Mouse (Mus musculus) neural tube, embryonic 11.5 days (tissue): ENCODE results near the gene Pgc. TPM values are rescaled to one million over a fixed set of nuclear protein-coding genes. Genes with fewer than 3 reads are reported as not detected.

ENCODE experiments used
- ATAC-seq: fragments of 200-750 bp; cut with Nextera tagmentation; 2 replicates; pipeline ENCODE4 v1.8.0; 2017; ENCODE audit warnings: moderate number of reproducible peaks, mild to moderate bottlenecking, moderate TSS enrichment, moderate library complexity; ENCODE audit not compliant: insufficient read depth, low FRiP score, low TSS enrichment
- DNase-seq: peaks from one replicate; pipeline ENCODE4 v3.0.0-alpha.2; 2015; ENCODE audit warnings: low spot score
- H3K27ac ChIP-seq: fragments of 300-500 bp; sonication (generic); 2 replicates; pipeline ENCODE4 v1.5.1; 2014; ENCODE audit warnings: low read depth, mild to moderate bottlenecking, low read length
- H3K27me3 ChIP-seq: fragments of 300-500 bp; sonication (generic); 2 replicates; pipeline ENCODE4 v1.6.1; 2014; ENCODE audit warnings: mild to moderate bottlenecking, low read length, mixed read lengths; ENCODE audit not compliant: control insufficient read depth, insufficient read depth
- H3K36me3 ChIP-seq: fragments of 300-500 bp; sonication (generic); 2 replicates; pipeline ENCODE4 v1.6.1; 2014; ENCODE audit warnings: mild to moderate bottlenecking, low read length, moderate library complexity, mixed read lengths; ENCODE audit not compliant: control insufficient read depth, insufficient read depth
- H3K4me1 ChIP-seq: fragments of 300-500 bp; sonication (generic); 2 replicates; pipeline ENCODE4 v1.6.1; 2014; ENCODE audit warnings: low read length, mixed read lengths; ENCODE audit not compliant: control insufficient read depth, insufficient read depth
- H3K4me2 ChIP-seq: fragments of 300-500 bp; sonication (generic); 2 replicates; pipeline ENCODE4 v1.6.1; 2014; ENCODE audit warnings: low read depth, mild to moderate bottlenecking, moderate library complexity
- H3K4me3 ChIP-seq: fragments of 300-500 bp; sonication (generic); 2 replicates; pipeline ENCODE4 v1.5.1; 2014; ENCODE audit warnings: low read depth, low read length
- H3K9ac ChIP-seq: fragments of 300-500 bp; sonication (generic); 2 replicates; pipeline ENCODE4 v1.6.1; 2014; ENCODE audit warnings: mild to moderate bottlenecking, low read length
- H3K9me3 ChIP-seq: fragments of 300-500 bp; sonication (generic); 2 replicates; pipeline ENCODE4 v1.6.1; 2016; ENCODE audit warnings: low read length; ENCODE audit not compliant: control insufficient read depth
- WGBS: fragments of 180-500 bp; shearing (Covaris S2); extraction: QIAGEN DNeasy Blood & Tissue Kit; methylation state at CpG from one replicate; pipeline ENCODE4 v1.1.7; 2014; 5-methylcytosine and 5-hydroxymethylcytosine counted together
- polyA plus RNA-seq: library from polyadenylated mRNA; unstranded; fragments of >200 nt; fragmentation: Nextera tagmentation; extraction: Ambion mirVana; gene quantifications from 2 replicates; pipeline ENCODE4 v1.2.1, GENCODE M21; 2014

Gene Pgc
- polyA plus RNA-seq, 1 experiment from 2014 or later = not detected

DNA sequence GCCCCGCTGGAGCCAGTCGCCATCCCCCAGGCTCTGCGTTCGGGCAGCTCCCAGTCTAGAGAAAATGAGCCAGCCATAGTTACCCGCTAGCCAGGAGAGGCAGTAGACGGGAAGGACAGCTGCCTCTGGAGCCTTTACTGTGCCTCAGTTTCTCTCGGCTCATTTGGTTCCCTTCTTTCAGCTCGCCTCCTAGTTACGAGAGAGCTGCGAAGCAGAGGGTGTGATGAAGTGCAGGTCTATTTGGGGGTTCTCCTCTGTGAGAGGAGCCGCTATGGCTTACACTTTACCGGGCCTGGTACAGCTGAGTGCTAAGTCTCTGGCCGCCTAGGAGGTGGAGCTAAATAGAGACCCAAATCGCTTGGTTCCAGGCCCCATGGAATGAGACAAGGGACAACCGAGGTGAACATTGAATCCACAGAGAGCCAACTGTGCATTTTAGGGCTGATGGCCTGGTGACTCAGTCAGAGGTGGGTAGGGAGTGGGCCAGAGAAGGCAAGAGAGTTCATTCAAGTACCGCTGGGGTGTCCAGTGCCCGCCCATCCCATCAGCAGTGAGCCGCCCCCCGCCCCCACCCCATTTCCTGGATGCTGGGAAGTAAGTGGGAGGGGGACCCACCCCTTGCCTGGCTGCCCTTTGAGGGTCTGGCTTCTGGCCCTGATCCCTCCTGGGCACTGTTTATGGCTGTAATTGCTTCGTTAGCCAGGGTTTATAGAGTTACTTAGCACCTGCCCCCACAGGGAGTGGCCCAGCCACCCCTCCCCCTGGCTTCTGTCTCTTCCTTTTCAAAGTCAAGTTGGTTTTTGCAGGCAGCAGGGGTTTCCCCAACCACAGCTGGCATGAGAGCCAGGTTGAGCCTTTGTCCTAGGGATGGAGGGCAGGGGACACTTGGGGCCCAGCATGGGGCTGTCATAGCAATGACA is 12.5 kb downstream of the Pgc start:
- Histone ChIP-seq H3K4me3 (peak overlapping the region; percentile 53), H3K4me1 (peaks cover 18% of the 10 kb centered on the region), H3K27me3 (peaks cover 23% of the 10 kb centered on the region), H3K9me3 (no peaks in the 10 kb centered on the region), H3K27ac (no peak overlapping the region), H3K36me3 (no peaks in the 10 kb centered on the region), H3K4me2 (peak overlapping the region; percentile 97), H3K9ac (peak overlapping the region; percentile 44; the same call in 1 of the 2 replicates)
- WGBS = 3% methylated on average over 20 of the region's 20 CpGs
- ATAC-seq (no peak), DNase-seq (peak; percentile 36)

DNA sequence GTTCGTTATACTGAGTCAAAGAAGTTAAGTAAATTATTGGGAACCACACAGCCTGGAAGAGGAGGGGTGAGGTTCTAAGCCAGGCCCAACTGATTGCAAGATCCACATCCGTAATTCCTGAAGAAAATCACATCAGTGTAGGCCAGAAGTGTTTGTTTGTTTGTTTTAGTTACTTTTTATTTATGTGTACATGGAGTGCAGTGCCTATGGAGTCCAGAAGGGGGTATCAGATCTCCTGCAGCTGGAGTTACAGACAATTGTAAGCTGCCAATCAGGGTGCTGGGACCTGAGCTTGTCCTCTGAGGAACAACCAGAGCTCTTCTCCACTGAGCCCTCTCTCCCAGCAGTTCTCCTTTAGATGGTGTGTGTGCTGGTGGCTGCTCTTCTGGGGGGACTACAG is 13.5 kb downstream of the Pgc start:
- no peak overlapping the region for H3K9ac ChIP-seq
- H3K4me3 ChIP-seq = no peak overlapping the region
- H3K9me3 ChIP-seq = no peaks in the 10 kb centered on the region
- peaks cover 18% of the 10 kb centered on the region for H3K4me1 ChIP-seq
- WGBS = 50% methylated on average over 2 of the region's 2 CpGs
- ATAC-seq (no peak), DNase-seq (no peak)
- no peaks in the 10 kb centered on the region for H3K36me3 ChIP-seq
- peaks cover 23% of the 10 kb centered on the region for H3K27me3 ChIP-seq
- H3K27ac ChIP-seq = no peak overlapping the region
- no peak overlapping the region for H3K4me2 ChIP-seq

DNA sequence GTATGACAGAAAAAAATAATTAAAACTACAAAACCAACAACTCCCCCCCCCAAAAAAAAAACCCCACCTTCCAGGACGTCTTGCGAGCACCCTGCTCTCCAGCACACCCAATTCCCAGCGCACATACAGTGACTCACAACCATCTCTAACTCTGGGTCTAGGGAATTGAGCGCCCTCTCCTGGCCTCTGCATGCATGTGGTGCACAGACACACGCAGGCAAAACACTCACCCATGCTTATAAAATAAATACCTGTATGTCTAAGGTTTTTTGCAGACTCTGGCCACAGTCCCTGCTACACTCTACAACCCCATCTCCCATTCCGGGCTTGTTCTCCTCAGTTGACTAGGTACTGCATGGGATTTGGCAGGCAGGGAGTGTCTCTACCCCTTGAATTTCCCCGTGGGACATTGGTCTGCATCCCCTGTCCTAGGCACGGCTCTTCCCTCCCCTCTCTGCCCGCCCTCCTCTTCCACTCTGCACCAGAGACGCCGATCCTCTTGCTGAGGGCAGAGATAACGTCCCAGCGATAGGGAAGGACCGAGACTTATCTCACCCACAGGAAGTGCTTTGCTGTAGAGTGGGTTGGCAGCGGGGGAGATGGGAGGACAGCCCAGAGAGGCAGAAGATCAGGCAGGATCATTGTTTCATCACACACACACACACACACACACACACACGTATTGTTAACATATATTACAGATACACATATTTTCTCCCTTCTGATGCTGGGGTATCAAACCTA is 16.5 kb downstream of the Pgc start:
- WGBS = 45% methylated on average over 16 of the region's 16 CpGs
- H3K9me3 ChIP-seq = no peaks in the 10 kb centered on the region
- peaks cover 14% of the 10 kb centered on the region for H3K27me3 ChIP-seq
- no peak overlapping the region for H3K4me3 ChIP-seq
- H3K9ac ChIP-seq = no peak overlapping the region
- H3K4me1 ChIP-seq = peaks cover 9% of the 10 kb centered on the region; the same call in 1 of the 2 replicates
- H3K27ac ChIP-seq = no peak overlapping the region
- no peak for DNase-seq
- H3K4me2 ChIP-seq = no peak overlapping the region
- ATAC-seq = no peak
- H3K36me3 ChIP-seq = no peaks in the 10 kb centered on the region

DNA sequence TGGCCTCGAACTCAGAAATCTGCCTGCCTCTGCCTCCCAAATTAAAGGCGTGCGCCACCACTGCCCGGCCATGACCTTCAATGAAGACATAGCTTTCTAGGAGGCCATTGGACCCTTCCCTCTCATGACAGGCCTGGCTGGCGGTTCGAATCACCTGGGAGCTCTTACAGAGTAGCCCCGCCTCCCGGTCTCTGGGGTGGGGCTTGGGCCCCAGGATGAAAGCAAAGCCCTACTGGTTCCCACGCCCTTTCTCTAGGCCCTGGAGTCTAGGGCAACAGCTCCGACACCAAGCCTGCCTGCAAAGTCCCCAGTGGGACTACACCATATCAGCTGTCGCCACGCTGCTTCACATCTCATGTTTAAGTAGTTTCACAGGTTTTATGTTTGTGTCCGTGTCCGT is 17.4 kb downstream of the Pgc start:
- H3K9me3 ChIP-seq = no peaks in the 10 kb centered on the region
- no peak overlapping the region for H3K27ac ChIP-seq
- no peak overlapping the region for H3K9ac ChIP-seq
- ATAC-seq (no peak), DNase-seq (no peak)
- peaks cover 4% of the 10 kb centered on the region; the same call in 1 of the 2 replicates for H3K4me1 ChIP-seq
- H3K4me2 ChIP-seq = no peak overlapping the region
- H3K36me3 ChIP-seq = no peaks in the 10 kb centered on the region
- WGBS = 92% methylated on average over 14 of the region's 14 CpGs
- peaks cover 6% of the 10 kb centered on the region for H3K27me3 ChIP-seq
- no peak overlapping the region for H3K4me3 ChIP-seq

DNA sequence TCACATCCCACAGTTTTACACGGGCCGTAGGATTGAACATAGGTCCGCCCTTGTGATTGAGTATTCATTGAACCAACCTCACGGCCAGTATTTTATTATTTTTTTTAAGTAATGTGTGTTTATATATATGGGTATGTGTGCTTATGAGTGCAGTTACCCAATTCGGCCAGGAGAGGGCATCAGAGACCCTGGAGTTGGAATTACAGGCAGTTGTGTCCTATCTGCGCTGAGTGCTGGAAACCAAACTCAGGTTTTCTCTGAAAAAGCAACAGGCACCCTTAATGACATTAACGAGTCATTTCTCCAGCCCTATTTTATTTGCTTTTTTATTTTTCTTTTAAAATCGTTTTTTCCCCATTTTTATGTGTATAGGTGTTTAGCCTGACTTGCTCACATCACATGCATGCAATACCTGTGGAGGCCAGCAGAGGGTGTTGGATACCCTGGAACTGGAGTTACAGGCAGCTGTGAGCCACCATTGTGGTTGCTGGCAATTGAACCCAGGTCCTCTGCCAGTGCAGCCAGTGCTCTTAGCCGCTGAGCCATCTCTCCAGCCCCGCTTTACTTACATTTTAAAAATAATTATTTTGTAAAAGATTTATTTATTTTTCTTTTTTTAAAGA is 18.2 kb downstream of the Pgc start:
- WGBS = 89% methylated on average over 10 of the region's 10 CpGs
- H3K36me3 ChIP-seq = no peaks in the 10 kb centered on the region
- H3K9me3 ChIP-seq = no peaks in the 10 kb centered on the region
- no peak overlapping the region for H3K4me3 ChIP-seq
- H3K4me2 ChIP-seq = no peak overlapping the region
- H3K9ac ChIP-seq = no peak overlapping the region
- ATAC-seq (no peak), DNase-seq (no peak)
- H3K4me1 ChIP-seq = no peaks in the 10 kb centered on the region
- no peaks in the 10 kb centered on the region for H3K27me3 ChIP-seq
- no peak overlapping the region for H3K27ac ChIP-seq

DNA sequence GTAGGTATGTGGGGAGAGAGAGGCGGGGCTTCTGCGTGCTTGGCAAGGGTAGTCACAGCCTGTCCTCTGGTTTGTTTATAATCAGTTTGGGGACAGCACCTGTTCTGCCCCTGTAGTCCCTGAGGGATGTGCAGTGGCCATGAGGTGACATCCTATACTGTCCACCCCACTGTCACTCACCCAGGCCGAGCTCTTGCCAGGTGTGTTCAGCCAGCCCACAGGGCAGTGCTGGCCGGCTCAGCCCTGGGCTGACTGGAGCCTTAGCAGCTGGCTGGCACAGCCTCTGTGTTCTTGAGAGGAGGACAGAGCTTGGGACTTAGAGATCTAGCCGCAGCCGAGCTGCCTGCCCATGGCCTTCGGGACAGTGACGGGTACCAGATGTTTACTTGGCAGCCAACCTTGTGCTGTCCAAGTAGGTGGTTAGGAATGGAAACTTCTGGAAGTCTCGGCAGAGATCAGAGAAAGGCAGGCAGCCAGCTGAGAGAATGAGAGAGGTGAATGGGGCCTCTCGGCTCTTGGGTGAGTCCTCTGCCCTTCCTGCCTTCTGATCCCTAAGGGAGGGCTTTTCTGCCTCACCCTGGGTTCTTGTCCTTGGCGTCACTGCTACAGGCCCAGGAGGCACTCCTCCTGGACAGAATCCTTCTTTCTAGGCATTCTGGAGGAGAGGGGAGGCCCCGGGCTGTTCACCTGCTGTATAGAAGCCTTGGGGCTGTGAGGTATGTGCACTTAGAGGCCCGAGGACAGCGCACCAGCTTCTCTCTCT is 22.3 kb downstream of the Pgc start:
- Histone ChIP-seq H3K27me3 (no peaks in the 10 kb centered on the region), H3K9me3 (no peaks in the 10 kb centered on the region), H3K4me2 (no peak overlapping the region), H3K9ac (no peak overlapping the region), H3K4me3 (no peak overlapping the region), H3K4me1 (no peaks in the 10 kb centered on the region), H3K27ac (no peak overlapping the region), H3K36me3 (no peaks in the 10 kb centered on the region)
- no peak for ATAC-seq
- no peak for DNase-seq
- 72% methylated on average over 14 of the region's 14 CpGs for WGBS

DNA sequence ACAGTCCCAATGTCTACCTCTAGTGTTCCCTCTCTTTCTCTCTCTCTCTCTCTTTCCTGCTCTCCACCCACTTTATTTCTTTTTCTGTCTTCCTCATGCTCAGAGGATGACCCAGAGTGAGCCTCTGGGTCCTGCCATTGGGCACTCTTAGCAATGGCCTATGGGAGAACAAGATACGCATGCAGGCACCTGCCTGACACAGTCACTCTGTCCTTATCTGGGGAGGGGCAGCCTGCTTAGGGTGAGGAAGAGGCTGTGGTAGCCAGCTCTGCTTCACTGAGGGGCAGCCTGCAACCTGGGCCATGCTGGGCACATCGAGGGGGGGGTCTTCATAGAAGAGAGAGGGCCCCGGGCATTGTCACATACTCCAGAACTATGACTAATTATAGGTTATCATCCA is 23.0 kb downstream of the Pgc start:
- DNase-seq (no peak), ATAC-seq (no peak)
- no peaks in the 10 kb centered on the region for H3K36me3 ChIP-seq
- H3K27ac ChIP-seq = no peak overlapping the region
- WGBS = 85% methylated on average over 3 of the region's 3 CpGs
- no peaks in the 10 kb centered on the region for H3K4me1 ChIP-seq
- H3K4me3 ChIP-seq = no peak overlapping the region
- no peak overlapping the region for H3K4me2 ChIP-seq
- no peaks in the 10 kb centered on the region for H3K9me3 ChIP-seq
- no peak overlapping the region for H3K9ac ChIP-seq
- no peaks in the 10 kb centered on the region for H3K27me3 ChIP-seq

DNA sequence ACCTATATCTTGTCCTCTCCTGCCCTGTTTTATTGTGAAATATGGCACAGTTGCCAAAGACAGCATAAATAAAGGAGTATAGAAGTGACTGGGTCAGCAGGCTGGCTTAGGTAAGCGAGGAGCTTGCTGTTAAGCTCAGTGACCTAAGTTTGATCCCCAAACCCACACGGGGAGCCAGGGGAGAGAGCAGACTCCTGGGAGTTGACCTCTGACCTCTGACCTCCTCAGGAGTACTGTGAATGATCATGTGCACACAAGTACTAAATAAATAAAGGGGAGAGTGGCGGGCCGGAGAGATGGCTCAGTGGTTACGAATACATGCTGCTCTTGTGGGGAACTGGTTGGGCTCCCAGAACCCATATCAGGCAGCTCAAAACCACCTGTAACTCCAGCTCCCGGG is 23.5 kb downstream of the Pgc start:
- H3K4me2 ChIP-seq = no peak overlapping the region
- WGBS = 53% methylated on average over 6 of the region's 6 CpGs
- no peak overlapping the region for H3K4me3 ChIP-seq
- ATAC-seq = no peak
- H3K4me1 ChIP-seq = no peaks in the 10 kb centered on the region
- no peaks in the 10 kb centered on the region for H3K27me3 ChIP-seq
- no peak for DNase-seq
- H3K36me3 ChIP-seq = no peaks in the 10 kb centered on the region
- no peak overlapping the region for H3K9ac ChIP-seq
- H3K9me3 ChIP-seq = no peaks in the 10 kb centered on the region
- H3K27ac ChIP-seq = no peak overlapping the region
